Mouse (Mus musculus): ENCODE results near the gene S100a13. TPM values are rescaled to one million over a fixed set of nuclear protein-coding genes. Genes with fewer than 3 reads are reported as not detected.

S100a13 gene
- polyA plus RNA-seq, 1 experiment, result 96.7 TPM

DNA sequence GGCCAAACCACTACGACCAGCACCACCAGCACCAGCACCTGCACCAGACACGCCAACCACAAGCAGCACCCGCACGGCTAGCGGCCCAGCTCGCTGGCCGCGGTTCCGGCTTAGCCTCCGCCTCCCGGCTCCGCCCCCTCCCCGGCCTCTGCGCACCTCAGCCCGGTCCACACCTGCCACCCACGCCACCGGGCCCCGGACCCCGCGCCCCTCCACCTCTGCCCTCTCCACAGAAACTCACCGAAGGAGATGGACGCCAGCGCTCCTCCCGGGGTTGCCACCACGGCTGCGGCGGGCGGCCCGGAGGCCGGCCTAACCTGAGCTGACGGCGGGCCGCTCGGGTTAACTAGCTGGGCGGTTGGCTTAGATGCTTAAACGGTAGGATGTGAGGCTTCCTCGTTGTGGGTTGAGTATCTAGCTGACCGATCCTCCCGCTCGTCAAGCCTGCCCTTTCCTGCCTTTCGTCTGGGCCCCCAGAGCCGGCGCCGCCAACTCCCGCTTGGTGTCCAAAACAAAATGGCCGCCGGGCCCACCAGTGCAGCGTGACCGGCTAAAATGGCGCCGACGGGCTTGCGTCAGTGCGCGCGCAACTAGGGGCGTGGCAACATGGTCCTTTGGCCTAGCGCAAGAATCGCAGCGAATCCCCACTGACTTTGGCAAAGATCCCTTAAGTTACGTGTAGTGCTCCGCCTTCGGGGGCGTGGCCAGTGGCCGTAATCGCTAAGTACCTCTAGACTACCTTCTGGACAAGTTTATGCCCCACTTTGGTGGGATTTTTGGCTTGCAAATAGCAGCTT lies 5.1 kb upstream of the S100a13 start, which contains the start of gene Chtop:
Chtop (minus strand) TSS at position 549 of the 797 bp plus-strand sequence.
- Histone ChIP-seq H3K79me3 (ENCODE audit: low read depth) (peaks cover 48% of the 10 kb centered on the region), H3K4me3 (ENCODE audit: insufficient read depth, poor library complexity, severe bottlenecking) (peak within 1 kb of the TSS; percentile 84), H3K79me2 (ENCODE audit: control insufficient read depth, insufficient read depth) (peaks cover 71% of the 10 kb centered on the region), H3K36me3 (ENCODE audit: control insufficient read depth, insufficient read depth) (peaks cover 41% of the 10 kb centered on the region), H3K27me3 (ENCODE audit: control insufficient read depth, insufficient read depth, insufficient read length) (no peaks in the 10 kb centered on the region), H3ac (ENCODE audit: control insufficient read depth, insufficient read length, low read depth) (peak within 1 kb of the TSS; percentile 67)
- TF ChIP-seq USF1 (IDR thresholded peaks at IDR 0.05; ENCODE audit: low read depth), result no peak
- no peak for TF ChIP-seq MYOD1 (IDR thresholded peaks at IDR 0.05; ENCODE audit: control insufficient read depth, insufficient read length, low read depth)
- peak; percentile 26 for TF ChIP-seq MAX (IDR thresholded peaks at IDR 0.05)
- TF ChIP-seq CTCF (IDR thresholded peaks at IDR 0.05; ENCODE audit: control insufficient read depth, insufficient read depth, insufficient read length), result no peak

- no peak for TF ChIP-seq MAX (IDR thresholded peaks at IDR 0.05)
- no peak for TF ChIP-seq FOSL1 (IDR thresholded peaks at IDR 0.05; ENCODE audit: insufficient read depth, low read length, poor library complexity, severe bottlenecking)
- TF ChIP-seq CEBPB (IDR thresholded peaks at IDR 0.05; ENCODE audit: low read depth), result no peak
- TF ChIP-seq MYOG (IDR thresholded peaks at IDR 0.05; ENCODE audit: control insufficient read depth, extremely low read depth, insufficient read length), result no peak
- no peak for TF ChIP-seq MYOD1 (IDR thresholded peaks at IDR 0.05; ENCODE audit: control insufficient read depth, insufficient read length, low read depth)
- no peak for TF ChIP-seq USF1 (IDR thresholded peaks at IDR 0.05; ENCODE audit: low read depth)
- TF ChIP-seq CTCF (IDR thresholded peaks at IDR 0.05; ENCODE audit: control insufficient read depth, insufficient read depth, insufficient read length), result no peak
- no peak overlapping the region for H3K4me3 ChIP-seq (ENCODE audit: insufficient read depth, poor library complexity, severe bottlenecking)
- H3K36me3 ChIP-seq (ENCODE audit: control insufficient read depth, insufficient read depth), result peaks cover 35% of the 10 kb centered on the region
Observed at GRCm38 (mm10) chr3:90509747-90510123, 4.5 kb upstream of the S100a13 start.

GRCm38 (mm10) chr3:90512276-90512675 lies 2.0 kb upstream of the S100a13 start:
- Histone ChIP-seq H3K79me2 (ENCODE audit: control insufficient read depth, insufficient read depth) (peaks cover 54% of the 10 kb centered on the region), H3K4me3 (ENCODE audit: insufficient read depth, poor library complexity, severe bottlenecking) (no peak overlapping the region), H3K79me3 (ENCODE audit: low read depth) (peaks cover 18% of the 10 kb centered on the region), H3K27me3 (ENCODE audit: control insufficient read depth, insufficient read depth, insufficient read length) (no peaks in the 10 kb centered on the region), H3ac (ENCODE audit: control insufficient read depth, insufficient read length, low read depth) (no peak overlapping the region), H3K36me3 (ENCODE audit: control insufficient read depth, insufficient read depth) (peaks cover 10% of the 10 kb centered on the region)
- TF ChIP-seq MYOG (IDR thresholded peaks at IDR 0.05; ENCODE audit: control insufficient read depth, extremely low read depth, insufficient read length) (no peak), USF1 (IDR thresholded peaks at IDR 0.05; ENCODE audit: low read depth) (no peak), CEBPB (IDR thresholded peaks at IDR 0.05; ENCODE audit: low read depth) (no peak), MYOD1 (IDR thresholded peaks at IDR 0.05; ENCODE audit: control insufficient read depth, insufficient read length, low read depth) (no peak), FOSL1 (IDR thresholded peaks at IDR 0.05; ENCODE audit: insufficient read depth, low read length, poor library complexity, severe bottlenecking) (no peak), MAX (IDR thresholded peaks at IDR 0.05) (no peak)

More at GRCm38 (mm10) chr3:90509747-90510123, 4.5 kb upstream of the S100a13 start:
- Histone ChIP-seq H3K79me3 (ENCODE audit: low read depth) (peaks cover 42% of the 10 kb centered on the region), H3K79me2 (ENCODE audit: control insufficient read depth, insufficient read depth) (peaks cover 65% of the 10 kb centered on the region), H3K27me3 (ENCODE audit: control insufficient read depth, insufficient read depth, insufficient read length) (no peaks in the 10 kb centered on the region), H3ac (ENCODE audit: control insufficient read depth, insufficient read length, low read depth) (no peak overlapping the region)

DNA sequence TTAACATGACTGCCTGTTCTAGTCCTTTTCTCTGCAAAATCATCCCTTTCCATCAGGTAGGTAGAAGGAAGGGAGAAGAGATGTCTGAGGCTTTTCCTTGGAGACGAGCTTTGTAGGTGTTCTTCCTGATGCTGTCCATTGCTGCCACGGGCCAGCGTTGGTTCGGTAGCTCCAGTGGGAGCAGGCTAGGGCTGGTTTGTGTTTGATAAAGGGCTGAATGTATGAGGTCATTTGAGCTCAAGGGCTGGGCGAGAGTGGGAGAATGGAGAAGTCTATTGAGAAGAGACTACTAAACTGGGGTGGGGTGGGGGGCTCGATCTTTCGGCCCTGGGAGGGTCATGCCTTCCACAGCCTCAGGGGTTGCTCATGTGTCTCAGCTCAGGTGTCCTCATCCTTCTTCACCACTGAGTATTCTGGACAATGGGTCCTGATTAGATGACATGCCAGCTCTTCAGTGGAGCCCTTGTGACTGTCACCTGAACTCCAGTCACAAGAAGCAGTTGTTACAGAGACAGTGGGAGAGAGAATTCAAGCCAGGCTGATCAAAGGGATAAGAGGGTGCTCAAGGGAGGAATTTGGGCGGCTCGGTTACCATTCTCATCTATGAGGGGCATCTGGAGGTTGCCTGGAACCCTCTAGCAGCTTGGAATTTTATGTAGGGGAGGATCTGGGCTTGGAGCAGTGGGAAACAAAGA lies 1.1 kb upstream of the S100a13 start:
- Histone ChIP-seq H3K79me2 (ENCODE audit: control insufficient read depth, insufficient read depth) (peaks cover 46% of the 10 kb centered on the region), H3K27me3 (ENCODE audit: control insufficient read depth, insufficient read depth, insufficient read length) (no peaks in the 10 kb centered on the region), H3K79me3 (ENCODE audit: low read depth) (peaks cover 10% of the 10 kb centered on the region), H3K36me3 (ENCODE audit: control insufficient read depth, insufficient read depth) (peaks cover 6% of the 10 kb centered on the region), H3K4me3 (ENCODE audit: insufficient read depth, poor library complexity, severe bottlenecking) (peak overlapping the region; percentile 35), H3ac (ENCODE audit: control insufficient read depth, insufficient read length, low read depth) (no peak overlapping the region)
- TF ChIP-seq USF1 (IDR thresholded peaks at IDR 0.05; ENCODE audit: low read depth), result no peak
- no peak for TF ChIP-seq MYOD1 (IDR thresholded peaks at IDR 0.05; ENCODE audit: control insufficient read depth, insufficient read length, low read depth)
- no peak for TF ChIP-seq CEBPB (IDR thresholded peaks at IDR 0.05; ENCODE audit: low read depth)
- TF ChIP-seq FOSL1 (IDR thresholded peaks at IDR 0.05; ENCODE audit: insufficient read depth, low read length, poor library complexity, severe bottlenecking), result no peak

DNA sequence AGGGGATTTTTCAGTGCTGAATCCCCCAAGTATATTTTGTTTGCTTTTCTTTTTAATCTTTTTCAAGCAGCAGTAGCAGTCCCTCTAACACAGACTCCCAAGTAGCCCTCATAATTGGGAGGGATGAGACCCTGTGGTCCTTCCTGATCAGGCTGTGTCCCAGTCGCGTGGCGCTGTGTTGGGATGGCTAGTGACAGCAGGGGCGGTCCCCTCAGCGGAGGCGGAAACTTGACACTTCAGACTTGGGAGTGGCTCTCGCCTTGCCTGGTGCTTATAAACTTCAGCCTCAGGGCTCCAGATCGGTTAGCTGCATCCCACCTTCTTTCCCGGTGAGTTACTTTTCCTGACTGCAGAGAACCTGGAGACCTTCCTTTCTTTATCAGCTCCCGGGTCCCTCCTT lies 456 bp downstream of the S100a13 start:
- Histone ChIP-seq H3K4me3 (ENCODE audit: insufficient read depth, poor library complexity, severe bottlenecking) (peak overlapping the region; percentile 35), H3K36me3 (ENCODE audit: control insufficient read depth, insufficient read depth) (peaks cover 6% of the 10 kb centered on the region), H3K79me3 (ENCODE audit: low read depth) (no peaks in the 10 kb centered on the region), H3K27me3 (ENCODE audit: control insufficient read depth, insufficient read depth, insufficient read length) (no peaks in the 10 kb centered on the region), H3K79me2 (ENCODE audit: control insufficient read depth, insufficient read depth) (peaks cover 35% of the 10 kb centered on the region), H3ac (ENCODE audit: control insufficient read depth, insufficient read length, low read depth) (peak overlapping the region; percentile 44)
- no peak for TF ChIP-seq CTCF (IDR thresholded peaks at IDR 0.05; ENCODE audit: control insufficient read depth, insufficient read depth, insufficient read length)
- TF ChIP-seq MAX (IDR thresholded peaks at IDR 0.05), result peak; percentile 89

GRCm38 (mm10) chr3:90515242-90515641 lies 1.0 kb downstream of the S100a13 start:
- Histone ChIP-seq H3K4me3 (ENCODE audit: insufficient read depth, poor library complexity, severe bottlenecking) (peak overlapping the region; percentile 35), H3ac (ENCODE audit: control insufficient read depth, insufficient read length, low read depth) (peak overlapping the region; percentile 44), H3K79me2 (ENCODE audit: control insufficient read depth, insufficient read depth) (peaks cover 35% of the 10 kb centered on the region), H3K27me3 (ENCODE audit: control insufficient read depth, insufficient read depth, insufficient read length) (no peaks in the 10 kb centered on the region), H3K79me3 (ENCODE audit: low read depth) (no peaks in the 10 kb centered on the region), H3K36me3 (ENCODE audit: control insufficient read depth, insufficient read depth) (peaks cover 6% of the 10 kb centered on the region)
- TF ChIP-seq MYOD1 (IDR thresholded peaks at IDR 0.05; ENCODE audit: control insufficient read depth, insufficient read length, low read depth), result no peak
- TF ChIP-seq USF1 (IDR thresholded peaks at IDR 0.05; ENCODE audit: low read depth), result no peak
- TF ChIP-seq CTCF (IDR thresholded peaks at IDR 0.05; ENCODE audit: control insufficient read depth, insufficient read depth, insufficient read length), result no peak
- TF ChIP-seq CEBPB (IDR thresholded peaks at IDR 0.05; ENCODE audit: low read depth), result no peak
- no peak for TF ChIP-seq FOSL1 (IDR thresholded peaks at IDR 0.05; ENCODE audit: insufficient read depth, low read length, poor library complexity, severe bottlenecking)
- no peak for TF ChIP-seq MYOG (IDR thresholded peaks at IDR 0.05; ENCODE audit: control insufficient read depth, extremely low read depth, insufficient read length)
- no peak for TF ChIP-seq MAX (IDR thresholded peaks at IDR 0.05)

Data from C2C12 (cell line).